Mouse (Mus musculus): ENCODE data around the gene Blmh.

DNA sequence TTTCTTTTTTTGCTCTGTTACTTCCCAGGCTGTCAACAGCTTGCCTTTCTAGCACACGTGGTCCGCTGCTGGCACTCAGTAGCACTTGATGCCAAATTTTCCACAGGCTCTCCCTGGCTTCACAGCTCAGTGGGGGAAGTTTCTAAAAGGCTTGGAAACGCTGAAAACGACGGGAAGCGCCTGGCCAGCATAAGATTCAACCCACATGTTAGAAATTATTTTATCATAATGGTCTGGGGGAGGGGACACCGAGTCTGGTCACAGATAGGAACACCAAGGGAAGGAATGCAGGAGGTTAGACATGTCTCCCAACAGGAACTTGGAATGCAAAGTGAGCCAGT is 12.6 kb upstream of the Blmh start:
- TF ChIP-seq GATA1 (IDR thresholded peaks at IDR 0.05; ENCODE audit: borderline replicate concordance, low read length) = no peak
- TF ChIP-seq FLI1 (IDR thresholded peaks at IDR 0.05; ENCODE audit: low read length) = no peak

All from megakaryocyte, embryonic 14.5 days (primary cell).